Mouse (Mus musculus) lung, postnatal 0 days (tissue): ENCODE measurements around the gene Dbil5.

ENCODE experiments used
- CTCF ChIP-seq: IDR thresholded peaks from 2 replicates; pipeline ENCODE4 v1.5.1; 2016; ENCODE audit warnings: antibody characterized with exemption, mild to moderate bottlenecking
- EP300 ChIP-seq: IDR thresholded peaks from 2 replicates; pipeline ENCODE4 v1.6.1; 2016; ENCODE audit warnings: antibody characterized with exemption, mild to moderate bottlenecking, control low read depth

DNA sequence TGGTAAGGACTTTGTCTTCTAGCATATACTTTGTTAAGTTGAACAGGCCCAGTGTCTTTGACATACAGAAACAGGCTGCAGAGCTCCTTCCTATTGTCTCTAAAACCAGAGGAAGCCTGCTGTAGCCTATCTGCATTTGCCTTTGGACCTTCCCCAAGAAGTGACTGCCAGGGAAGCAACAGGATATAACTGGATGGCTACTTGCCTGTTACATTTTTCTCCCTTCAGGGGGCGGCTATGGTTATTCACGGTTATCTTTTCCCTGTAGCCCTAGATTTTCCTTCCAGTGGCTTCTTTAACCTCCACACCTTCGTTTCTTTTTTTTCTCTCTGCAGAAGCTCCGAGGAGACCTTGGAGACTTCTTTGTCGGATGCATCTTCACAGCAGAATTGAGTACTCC lies 10.6 kb upstream of the Dbil5 start:
- TF ChIP-seq CTCF (no peak), EP300 (no peak)
